Mouse (Mus musculus): ENCODE data around the gene Gm44502.

- TF ChIP-seq CTCF (IDR thresholded peaks at IDR 0.05; ENCODE audit: control insufficient read depth, insufficient read depth, insufficient read length) (no peak), MAX (IDR thresholded peaks at IDR 0.05) (no peak)
Measured at GRCm38 (mm10) chr15:89432946-89433345, 3.5 kb upstream of the Gm44502 start.
